Mouse (Mus musculus) common myeloid progenitor, adult 5-6 weeks (primary cell): ENCODE data around the gene Bptf. TPM values are rescaled to one million over a fixed set of nuclear protein-coding genes. Genes with fewer than 3 reads are reported as not detected.
"Not testable (repeated sequence)": the region's sequence is repeated elsewhere in the genome, so short reads cannot be mapped to it uniquely, and the experiment has no call there.

ENCODE experiments used
- ATAC-seq: replicated peaks from 2 replicates; pipeline ENCODE4 v1.8.0; 2016; ENCODE audit warnings: low read depth, mild to moderate bottlenecking, moderate TSS enrichment, inconsistent platforms; ENCODE audit not compliant: poor library complexity, severe bottlenecking
- total RNA-seq: library from RNA; stranded (forward); fragments of 200-1000, 187-1606 nt; gene quantifications from 2 replicates; pipeline ENCODE4 v1.2.3, GENCODE M21; 2017

Gene Bptf
- total RNA-seq, 1 experiment from 2014 or later: 82.2 TPM

- ATAC-seq: peak; percentile 92
Measured at GRCm38 (mm10) chr11:106999151-106999948, 132.6 kb downstream of the Bptf start, which contains the start of gene Kpna2. Gene Kpna2, minus strand, starts transcription at chr11:106999541.

GRCm38 (mm10) chr11:106998651-106999150, 133.2 kb downstream of the Bptf start:
- no peak for ATAC-seq

- ATAC-seq: no peak
Measured at GRCm38 (mm10) chr11:106997976-106998375, 134.0 kb downstream of the Bptf start.

GRCm38 (mm10) chr11:106996492-106996891, 135.4 kb downstream of the Bptf start:
- not testable (repeated sequence) for ATAC-seq

DNA sequence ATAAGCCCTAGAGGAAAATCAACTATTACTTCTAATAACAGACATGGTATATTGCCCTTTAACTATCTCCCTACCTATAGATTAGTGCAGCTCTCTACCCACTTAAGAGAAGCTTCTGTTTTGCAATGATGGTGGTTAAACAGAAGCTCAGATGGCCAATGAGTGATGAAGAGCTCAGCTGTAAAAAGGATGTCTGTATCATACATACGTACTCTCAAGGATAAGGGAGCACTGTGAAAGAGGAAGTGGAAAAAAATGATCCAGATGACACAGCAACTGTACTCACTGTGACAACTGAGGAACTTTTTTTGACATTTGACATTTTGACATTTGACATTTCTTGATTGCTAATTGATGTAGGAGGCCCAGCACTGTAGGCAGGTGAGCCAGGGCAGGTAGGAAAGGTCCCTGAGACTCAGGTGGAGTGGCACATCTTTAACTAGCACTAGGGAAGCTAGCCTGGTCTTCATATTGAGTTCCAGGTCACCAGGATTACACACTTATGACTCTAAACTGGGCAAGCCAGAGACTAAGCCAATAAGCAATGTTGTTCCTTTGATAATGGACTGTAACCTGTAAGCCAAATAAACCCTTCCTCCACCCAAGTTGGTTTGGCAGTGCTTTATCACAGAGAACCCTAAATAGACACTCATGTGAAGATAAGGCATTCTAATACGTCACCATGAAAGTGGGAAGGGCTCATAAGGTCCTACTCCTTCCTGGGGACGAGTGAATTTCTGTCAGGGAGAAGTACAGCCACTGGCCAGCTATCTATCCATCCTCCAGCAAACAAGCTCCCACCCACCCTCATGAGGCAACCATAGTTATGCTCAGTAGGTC, 137.5 kb downstream of the Bptf start:
- peak; percentile 76 for ATAC-seq

DNA sequence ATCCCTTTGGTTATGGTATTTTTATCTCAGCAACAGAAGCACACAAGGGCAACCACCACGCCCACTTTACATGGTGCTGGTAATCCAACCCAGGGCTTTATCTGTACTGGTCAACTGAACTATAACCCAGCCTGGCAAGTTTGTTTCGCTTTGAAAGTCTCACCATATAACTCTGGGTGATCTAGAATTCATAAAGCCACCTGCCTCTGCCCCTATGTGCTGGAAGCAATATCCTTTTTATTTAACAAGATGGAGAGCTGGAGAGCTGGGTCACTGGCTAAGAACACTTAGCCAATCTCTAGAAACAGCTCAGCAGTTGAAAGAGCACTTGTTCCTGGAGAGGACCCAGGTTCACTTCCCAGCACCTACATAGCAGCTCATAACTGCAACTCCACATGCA, 144.5 kb downstream of the Bptf start:
- ATAC-seq: no peak

GRCm38 (mm10) chr11:106985979-106986604, 145.8 kb downstream of the Bptf start:
- not testable (repeated sequence) for ATAC-seq

Other genes starting within 250 kb of the Bptf start
- gene Smurf2, start 211.4 kb downstream of the Bptf start, total RNA-seq: 26.2 and 30.2 TPM in 2 replicates
- gene Kpna2, start 132.6 kb downstream of the Bptf start, total RNA-seq: 199 and 201 TPM in 2 replicates
- 2.1 TPM in 1 of 2 replicates, not detected in the other for gene 1810010H24Rik, start 106.4 kb downstream of the Bptf start, total RNA-seq
- 55.5 and 58.3 TPM in 2 replicates for gene Nol11, start 57.3 kb upstream of the Bptf start, total RNA-seq